Mouse (Mus musculus) lung, adult 10 weeks (tissue): Measurements from ENCODE around the gene Tars. TPM values are rescaled to one million over a fixed set of nuclear protein-coding genes. Genes with fewer than 3 reads are reported as not detected.

Source experiments
- polyA plus RNA-seq: library from polyadenylated mRNA; stranded (reverse); fragments of 350-450 nt; fragmentation: Illumina TruSeq; extraction: RNeasy Lipid Tissue Mini Kit (QIAGEN cat#74804); gene quantifications from one replicate; pipeline ENCODE4 v1.2.3, GENCODE M21; 2014; ENCODE audit warnings: low read depth, low replicate concordance; ENCODE audit not compliant: insufficient read depth

The Tars gene
- polyA plus RNA-seq, result 23.6 TPM

GRCm38 (mm10) chr15:11399356-11400067 is at the start of gene Tars:
Gene Tars (minus strand): TSS chr15:11399665.

